ENCODE assay signal across 8 mouse cellular contexts in the genomic region with DNA sequence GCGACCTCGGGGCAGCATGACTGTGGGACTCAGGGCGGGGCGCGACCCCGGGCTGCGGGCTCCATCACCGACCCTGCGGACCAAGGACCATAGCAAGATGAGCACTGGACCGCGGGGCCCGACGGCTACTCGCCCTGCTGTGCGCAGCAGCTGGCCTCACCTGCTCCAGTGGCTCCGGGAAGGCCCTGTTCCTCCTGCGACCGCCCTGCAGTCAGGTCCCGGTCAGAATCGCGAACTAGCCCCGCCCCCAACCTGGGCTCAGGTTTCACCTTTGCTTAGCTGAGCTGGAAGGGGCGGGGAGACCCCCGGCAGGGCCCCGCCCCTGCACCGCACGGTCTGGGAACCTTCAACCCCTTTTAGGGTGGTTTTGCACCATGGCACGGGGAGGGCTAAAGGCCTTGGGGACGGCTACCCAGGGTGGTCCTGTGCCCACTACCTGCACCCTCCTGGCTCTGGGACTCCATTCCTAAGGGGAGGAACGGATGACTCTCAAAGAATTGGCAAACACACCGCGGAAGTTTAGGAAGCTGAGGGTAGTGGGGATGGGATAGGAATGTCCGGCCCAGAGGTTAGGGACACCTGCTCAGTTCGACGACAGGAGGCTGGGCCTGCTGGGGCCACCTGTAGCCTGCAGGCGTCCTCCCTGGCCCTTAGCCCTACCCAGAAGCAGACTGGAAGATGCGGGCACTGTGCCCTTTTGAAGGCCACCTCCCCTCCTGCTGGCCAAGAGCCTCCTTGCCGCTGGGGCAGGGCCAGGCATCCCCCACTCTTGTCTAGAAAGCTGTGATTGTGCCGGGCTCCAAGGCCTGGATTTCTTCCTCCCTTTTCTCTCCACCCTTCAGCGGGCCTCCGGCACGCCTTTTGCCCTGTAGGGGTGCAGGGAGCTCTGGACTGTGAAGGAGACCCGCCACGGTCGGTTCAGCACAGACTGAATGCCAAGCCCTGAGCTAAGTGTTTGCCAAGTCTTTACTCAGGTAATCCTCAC. TPM values are rescaled to one million over a fixed set of nuclear protein-coding genes. Genes with fewer than 3 reads are reported as not detected.
A peak's percentile ranks its signal among the peaks of the same experiment; 100 is the strongest.
DNase-seq lines count a peak whose midpoint lies in the region; ATAC-seq and TF ChIP-seq lines count a peak whose summit lies in the region.

No protein-coding gene starts in this region.

- WGBS in heart, embryonic 11.5 days (ENCODE audit: insufficient replicate concordance), result 5% methylated on average over 44 of the region's 45 CpGs
- 2% methylated on average over 44 of the region's 45 CpGs for WGBS in hindbrain, embryonic 11.5 days
- 4% methylated on average over 43 of the region's 45 CpGs for WGBS in limb, embryonic 14.5 days
- WGBS in midbrain, postnatal 0 days, result 6% methylated on average over 38 of the region's 45 CpGs

- no peak overlapping the region for H3K27ac ChIP-seq in heart, embryonic 11.5 days (ENCODE audit: low read depth, low read length)
- 0 out of 2 replicates have a peak overlapping the region, but pooled peaks have one; percentile 32 for H3K27ac ChIP-seq in hindbrain, embryonic 11.5 days (ENCODE audit: low read depth, low read length)
- peak overlapping the region; percentile 58 for H3K27ac ChIP-seq in limb, embryonic 14.5 days (replicated peaks; ENCODE audit: low read depth, low read length)
- H3K27ac ChIP-seq in midbrain, postnatal 0 days (ENCODE audit: low read depth, low read length), result peak overlapping the region; percentile 26; the same call in 1 of the 2 replicates

- H3K36me3 ChIP-seq in heart, embryonic 11.5 days (ENCODE audit: control insufficient read depth, insufficient read depth, low read length), result no peaks in the 10 kb centered on the region
- no peaks in the 10 kb centered on the region for H3K36me3 ChIP-seq in hindbrain, embryonic 11.5 days (ENCODE audit: control insufficient read depth, insufficient read depth, low read length)
- H3K36me3 ChIP-seq in limb, embryonic 14.5 days (ENCODE audit: control insufficient read depth, insufficient read depth, low read length), result peaks cover 11% of the 10 kb centered on the region; the same call in 1 of the 2 replicates
- H3K36me3 ChIP-seq in midbrain, postnatal 0 days (ENCODE audit: insufficient read depth, low read length), result no peaks in the 10 kb centered on the region

- no peaks in the 10 kb centered on the region for H3K9me3 ChIP-seq in heart, embryonic 11.5 days (replicated peaks; ENCODE audit: control insufficient read depth, low read length)
- H3K9me3 ChIP-seq in hindbrain, embryonic 11.5 days (ENCODE audit: control insufficient read depth, low read length), result no peaks in the 10 kb centered on the region
- no peaks in the 10 kb centered on the region for H3K9me3 ChIP-seq in limb, embryonic 14.5 days (ENCODE audit: control insufficient read depth, low read length)
- no peaks in the 10 kb centered on the region for H3K9me3 ChIP-seq in midbrain, postnatal 0 days (ENCODE audit: low read length)

- no peak for TF ChIP-seq POLR2A in limb, embryonic 14.5 days (IDR thresholded peaks at IDR 0.05; ENCODE audit: borderline replicate concordance, extremely low read depth, insufficient read depth, insufficient read length)

- H3K4me2 ChIP-seq in heart, embryonic 11.5 days, result peak overlapping the region; percentile 85
- peak overlapping the region; percentile 45 for H3K4me2 ChIP-seq in hindbrain, embryonic 11.5 days (replicated peaks; ENCODE audit: low read depth, low read length)
- H3K4me2 ChIP-seq in limb, embryonic 14.5 days (replicated peaks; ENCODE audit: low read depth, low read length, severe bottlenecking), result peak overlapping the region; percentile 90
- H3K4me2 ChIP-seq in midbrain, postnatal 0 days (ENCODE audit: low read depth, low read length, poor library complexity, severe bottlenecking), result peak overlapping the region; percentile 48

- H3K27me3 ChIP-seq in heart, embryonic 11.5 days (ENCODE audit: control insufficient read depth, insufficient read depth, low read length), result peaks cover 55% of the 10 kb centered on the region
- peaks cover 11% of the 10 kb centered on the region for H3K27me3 ChIP-seq in hindbrain, embryonic 11.5 days (ENCODE audit: control insufficient read depth, insufficient read depth, low read length)
- no peaks in the 10 kb centered on the region; the same call in 1 of the 2 replicates for H3K27me3 ChIP-seq in limb, embryonic 14.5 days (ENCODE audit: control insufficient read depth, insufficient read depth, low read length)
- peaks cover 13% of the 10 kb centered on the region; the same call in 1 of the 2 replicates for H3K27me3 ChIP-seq in midbrain, postnatal 0 days (ENCODE audit: insufficient read depth, low read length)

- peak overlapping the region; percentile 52; the same call in 1 of the 2 replicates for H3K9ac ChIP-seq in heart, embryonic 11.5 days (ENCODE audit: low read depth, low read length)
- H3K9ac ChIP-seq in hindbrain, embryonic 11.5 days (ENCODE audit: low read depth, low read length), result peak overlapping the region; percentile 34
- peak overlapping the region; percentile 61 for H3K9ac ChIP-seq in limb, embryonic 14.5 days (ENCODE audit: low read depth, low read length, severe bottlenecking)
- H3K9ac ChIP-seq in midbrain, postnatal 0 days (replicated peaks; ENCODE audit: low read length, poor library complexity, severe bottlenecking), result peak overlapping the region; percentile 42; the same call in 1 of the 2 replicates

- intact Hi-C loops in left cerebral cortex, postnatal 25 days (cut with DNase I), result no loop called here

- H3K4me1 ChIP-seq in heart, embryonic 11.5 days (ENCODE audit: control insufficient read depth, insufficient read depth, low read length), result peaks cover 25% of the 10 kb centered on the region
- H3K4me1 ChIP-seq in hindbrain, embryonic 11.5 days (replicated peaks; ENCODE audit: control insufficient read depth, insufficient read depth, low read length), result peaks cover 16% of the 10 kb centered on the region
- peaks cover 32% of the 10 kb centered on the region for H3K4me1 ChIP-seq in limb, embryonic 14.5 days (ENCODE audit: control insufficient read depth, insufficient read depth, low read length)
- peaks cover 25% of the 10 kb centered on the region for H3K4me1 ChIP-seq in midbrain, postnatal 0 days (ENCODE audit: insufficient read depth, low read length)

- DNase-seq in heart, adult 8-10 months (ENCODE audit: low spot score), result no peak
- DNase-seq in cerebellum, adult 8-10 months, result peak; percentile 34
- DNase-seq in hindbrain, embryonic 11.5 days (ENCODE audit: low spot score), result peak; percentile 58
- peak; percentile 60 for DNase-seq in limb, embryonic 14.5 days (ENCODE audit: low spot score)
- DNase-seq in midbrain, postnatal 0 days (ENCODE audit: low spot score), result peak; percentile 27
- peak; percentile 74 for DNase-seq in urinary bladder, postnatal 25 days (ENCODE audit: low spot score)
- DNase-seq in left cerebral cortex, postnatal 25 days (ENCODE audit: low spot score in 2 of 2), result no peak

- TF ChIP-seq CTCF in midbrain, postnatal 0 days (IDR thresholded peaks at IDR 0.05), result no peak

- H3K4me3 ChIP-seq in heart, embryonic 11.5 days (ENCODE audit: low read depth, low read length), result peak overlapping the region; percentile 46
- H3K4me3 ChIP-seq in hindbrain, embryonic 11.5 days (ENCODE audit: low read depth, low read length), result peak overlapping the region; percentile 34
- H3K4me3 ChIP-seq in limb, embryonic 14.5 days (replicated peaks; ENCODE audit: low read length), result peak overlapping the region; percentile 45
- peak overlapping the region; percentile 28 for H3K4me3 ChIP-seq in midbrain, postnatal 0 days (ENCODE audit: low read depth, low read length)

- ATAC-seq in heart, embryonic 11.5 days (replicated peaks; ENCODE audit: insufficient number of reproducible peaks, low FRiP score, low TSS enrichment), result 0 out of 2 replicates have a peak, but pooled peaks have one; percentile 3
- ATAC-seq in hindbrain, embryonic 11.5 days (ENCODE audit: low FRiP score), result no peak
- peak; percentile 19; the same call in 1 of the 2 replicates for ATAC-seq in limb, embryonic 14.5 days (ENCODE audit: low FRiP score, low read depth)
- ATAC-seq in midbrain, postnatal 0 days (ENCODE audit: low FRiP score), result no peak

RNA-seq across cellular contexts. Expression of gene Pex16, which starts 3.4 kb away (rescaled TPM):
- polyA plus RNA-seq in heart, embryonic 11.5 days (2014; fragmentation: Nextera tagmentation; extraction: Ambion mirVana), result 12.5 and 13.6 TPM in 2 replicates
- total RNA-seq in heart, adult 8-10 months (2022), result 10 to 100 TPM; 22.2 to 28.5 (median 25.3) TPM
- polyA plus RNA-seq in hindbrain, embryonic 11.5 days (2014; fragmentation: Nextera tagmentation; extraction: Ambion mirVana), result 18.4 and 20.8 TPM in 2 replicates
- polyA plus RNA-seq in limb, embryonic 14.5 days (2012; rRNA removed), result 26.4 and 30.6 TPM in 2 replicates
- polyA plus RNA-seq in limb, embryonic 14.5 days (2014; fragmentation: Nextera tagmentation; extraction: Ambion mirVana), result 22.3 TPM in 2 replicates
- 23.6 and 31.8 TPM in 2 replicates for total RNA-seq in midbrain, postnatal 0 days (2014; rRNA removed)
- polyA plus RNA-seq in midbrain, postnatal 0 days (2015; fragmentation: Nextera tagmentation; extraction: Ambion mirVana), result 43.4 and 51.5 TPM in 2 replicates
- 10 to 100 TPM; 31.1 to 35.5 TPM for total RNA-seq in left cerebral cortex, postnatal 25 days (2021)

RNA-seq across cellular contexts. Expression of gene Large2, which starts 3.6 kb away (rescaled TPM):
- 0.93 and 2.0 TPM in 2 replicates for polyA plus RNA-seq in heart, embryonic 11.5 days (2014; fragmentation: Nextera tagmentation; extraction: Ambion mirVana)
- under 1 TPM in 1 of 4 experiments, not detected in 3; 0.75 TPM for total RNA-seq in heart, adult 8-10 months (2022)
- 4.0 and 4.7 TPM in 2 replicates for polyA plus RNA-seq in hindbrain, embryonic 11.5 days (2014; fragmentation: Nextera tagmentation; extraction: Ambion mirVana)
- polyA plus RNA-seq in limb, embryonic 14.5 days (2012; rRNA removed), result 32.7 and 41.1 TPM in 2 replicates
- polyA plus RNA-seq in limb, embryonic 14.5 days (2014; fragmentation: Nextera tagmentation; extraction: Ambion mirVana), result 15.0 and 16.3 TPM in 2 replicates
- total RNA-seq in midbrain, postnatal 0 days (2014; rRNA removed), result 1.4 TPM in 2 replicates
- polyA plus RNA-seq in midbrain, postnatal 0 days (2015; fragmentation: Nextera tagmentation; extraction: Ambion mirVana), result 1.5 and 1.6 TPM in 2 replicates
- total RNA-seq in left cerebral cortex, postnatal 25 days (2021), result under 1 TPM; 0.62 to 0.80 TPM

RNA-seq across cellular contexts. Expression of gene 1700029I15Rik, which starts 11.2 kb away (rescaled TPM):
- 0.67 and 0.89 TPM in 2 replicates for polyA plus RNA-seq in heart, embryonic 11.5 days (2014; fragmentation: Nextera tagmentation; extraction: Ambion mirVana)
- total RNA-seq in heart, adult 8-10 months (2022), result 1 to 10 TPM in 2 of 4 experiments, under 1 TPM in 2; 0.26 to 1.5 (median 0.86) TPM
- polyA plus RNA-seq in hindbrain, embryonic 11.5 days (2014; fragmentation: Nextera tagmentation; extraction: Ambion mirVana), result 2.4 and 3.3 TPM in 2 replicates
- 3.1 and 3.5 TPM in 2 replicates for polyA plus RNA-seq in limb, embryonic 14.5 days (2012; rRNA removed)
- 1.7 and 2.4 TPM in 2 replicates for polyA plus RNA-seq in limb, embryonic 14.5 days (2014; fragmentation: Nextera tagmentation; extraction: Ambion mirVana)
- total RNA-seq in midbrain, postnatal 0 days (2014; rRNA removed), result 0.76 and 8.6 TPM in 2 replicates
- polyA plus RNA-seq in midbrain, postnatal 0 days (2015; fragmentation: Nextera tagmentation; extraction: Ambion mirVana), result 3.1 and 4.7 TPM in 2 replicates
- 1 to 10 TPM; 3.4 to 4.4 TPM for total RNA-seq in left cerebral cortex, postnatal 25 days (2021)

RNA-seq across cellular contexts. Expression of gene Mapk8ip1, which starts 29.9 kb away (rescaled TPM):
- 2.7 and 4.1 TPM in 2 replicates for polyA plus RNA-seq in heart, embryonic 11.5 days (2014; fragmentation: Nextera tagmentation; extraction: Ambion mirVana)
- 1 to 10 TPM; 3.4 to 4.6 (median 3.9) TPM for total RNA-seq in heart, adult 8-10 months (2022)
- 33.3 and 39.0 TPM in 2 replicates for polyA plus RNA-seq in hindbrain, embryonic 11.5 days (2014; fragmentation: Nextera tagmentation; extraction: Ambion mirVana)
- 42.5 and 54.8 TPM in 2 replicates for polyA plus RNA-seq in limb, embryonic 14.5 days (2012; rRNA removed)
- 12.9 and 13.8 TPM in 2 replicates for polyA plus RNA-seq in limb, embryonic 14.5 days (2014; fragmentation: Nextera tagmentation; extraction: Ambion mirVana)
- 286 and 357 TPM in 2 replicates for total RNA-seq in midbrain, postnatal 0 days (2014; rRNA removed)
- polyA plus RNA-seq in midbrain, postnatal 0 days (2015; fragmentation: Nextera tagmentation; extraction: Ambion mirVana), result 176 and 178 TPM in 2 replicates
- 100 to 1,000 TPM; 374 to 376 TPM for total RNA-seq in left cerebral cortex, postnatal 25 days (2021)

Comparison
In these comparisons a context has a peak if more than half of its experiments do, and no peak if none do; other contexts are left out.
1. ATAC-seq: peak in heart, embryonic 11.5 days (single experiment) and limb, embryonic 14.5 days (single experiment); none in hindbrain, embryonic 11.5 days (single experiment) and midbrain, postnatal 0 days (single experiment).
2. DNase-seq: peak in cerebellum, adult 8-10 months (single experiment), hindbrain, embryonic 11.5 days (single experiment), limb, embryonic 14.5 days (single experiment), midbrain, postnatal 0 days (single experiment) and urinary bladder, postnatal 25 days (single experiment); none in heart, adult 8-10 months (single experiment) and left cerebral cortex, postnatal 25 days (0 of 2).
3. Peak in every context shown above with its lines, with median percentiles within 50 percentile points of each other: H3K4me2 ChIP-seq, H3K4me3 ChIP-seq and H3K9ac ChIP-seq.